ENCODE assay signal across 12 mouse cellular contexts in the genomic region with DNA sequence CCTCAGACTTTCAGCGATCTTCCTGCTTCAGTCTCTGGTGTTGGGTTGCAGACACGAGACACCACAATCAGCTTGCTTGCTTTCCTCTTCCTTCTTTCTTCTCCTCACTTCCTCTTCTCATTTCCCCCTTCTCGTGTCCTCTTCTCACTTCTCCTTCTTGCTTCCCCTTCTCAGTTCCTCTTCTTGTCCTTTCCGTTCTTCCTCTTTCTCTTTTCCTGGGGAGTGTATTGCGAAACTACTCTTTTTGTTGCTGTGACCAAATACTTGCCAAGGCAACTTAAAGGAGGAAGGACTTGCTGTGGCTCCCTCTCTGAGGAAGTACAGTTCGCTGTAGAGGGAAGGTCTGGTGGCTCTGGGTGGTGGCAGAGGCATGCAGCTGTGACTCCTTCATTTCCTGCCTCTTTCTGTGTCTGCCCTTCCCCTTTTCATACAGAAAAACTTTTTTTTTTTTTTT. TPM values are rescaled to one million over a fixed set of nuclear protein-coding genes. Genes with fewer than 3 reads are reported as not detected.
DNase-seq lines count a peak whose midpoint lies in the region; ATAC-seq and TF ChIP-seq lines count a peak whose summit lies in the region.
"Had no signal": no experiment of that assay in that cellular context is flagged by ENCODE, and none has a peak within 500 bp of the region (broad histone marks: within the 10 kb centered on the region; RNA-seq: fewer than 3 reads in every experiment).

No protein-coding gene starts in this region.

- ATAC-seq in heart, embryonic 12.5 days (ENCODE audit: insufficient number of reproducible peaks, low FRiP score), result no peak
- peak; percentile 90 for ATAC-seq in megakaryocyte progenitor cell, adult 5-6 weeks (replicated peaks; ENCODE audit: poor library complexity)
- ATAC-seq: hindbrain, postnatal 0 days had no signal

- WGBS in heart, embryonic 12.5 days, result 49% methylated on average over 6 of the region's 6 CpGs

- TF ChIP-seq CTCF in bone marrow macrophage, adult 2 months (IDR thresholded peaks at IDR 0.05; ENCODE audit: low read depth, low read length), result no peak

- no peak for DNase-seq in heart, adult 9 months (ENCODE audit: low spot score in 2 of 2)
- DNase-seq in B cell, adult 2 months, result peak; percentile 71 to 79
- no peak for DNase-seq in urinary bladder, postnatal 25 days (ENCODE audit: low spot score)
- no peak for DNase-seq in frontal cortex, postnatal 10 days (ENCODE audit: low spot score in 2 of 2)
- no peak for DNase-seq in gastrocnemius, postnatal 4 days (ENCODE audit: low spot score in 2 of 2)
- DNase-seq: cerebellum, adult 18-20 months had no signal

- no peak for TF ChIP-seq POLR2A in bone marrow macrophage, adult 2 months (IDR thresholded peaks at IDR 0.05; ENCODE audit: borderline replicate concordance, low read depth, low read length)

- no peak overlapping the region for H3K4me2 ChIP-seq in heart, embryonic 12.5 days

- H3K4me1 ChIP-seq in heart, embryonic 12.5 days (replicated peaks), result peaks cover 36% of the 10 kb centered on the region
- H3K4me1 ChIP-seq in bone marrow macrophage, adult 2 months (ENCODE audit: control insufficient read depth, insufficient read depth, low read length), result peaks cover 14% of the 10 kb centered on the region

- no peaks in the 10 kb centered on the region for H3K27me3 ChIP-seq in heart, embryonic 12.5 days (replicated peaks)

- H3K4me3 ChIP-seq in heart, embryonic 12.5 days, result no peak overlapping the region
- H3K4me3 ChIP-seq in bone marrow macrophage, adult 2 months (ENCODE audit: insufficient read depth, low read length), result no peak overlapping the region
- H3K4me3 ChIP-seq: erythroblast, embryonic 14.5 days; left cerebral cortex, adult 2 months had no signal

- H3K27ac ChIP-seq in heart, embryonic 12.5 days (ENCODE audit: poor library complexity, severe bottlenecking), result peak overlapping the region; percentile 73
- H3K27ac ChIP-seq in bone marrow macrophage, adult 2 months (ENCODE audit: insufficient read depth, low read depth, low read length), result peak overlapping the region; percentile 95
- H3K27ac ChIP-seq: hindbrain, postnatal 0 days; left cerebral cortex, adult 2 months had no signal

- H3K36me3 ChIP-seq in heart, embryonic 12.5 days, result no peaks in the 10 kb centered on the region

- no peak overlapping the region for H3K9ac ChIP-seq in heart, embryonic 12.5 days

- no peaks in the 10 kb centered on the region for H3K9me3 ChIP-seq in heart, embryonic 12.5 days (replicated peaks)

RNA-seq across cellular contexts. Expression of gene Atp1b3, which starts 35.2 kb away (rescaled TPM):
- 164 and 168 TPM in 2 replicates for polyA plus RNA-seq in heart, embryonic 12.5 days (2016; fragmentation: Nextera tagmentation; extraction: Ambion mirVana)
- 222 and 227 TPM in 2 replicates for polyA plus RNA-seq in bone marrow macrophage, adult 2 months (2012; ENCODE audit: insufficient read depth, insufficient read length, missing spikeins)
- total RNA-seq in megakaryocyte progenitor cell, adult 5-6 weeks (2015), result 206 and 221 TPM in 2 replicates
- 106 and 130 TPM in 2 replicates for total RNA-seq in megakaryocyte progenitor cell, adult 5-6 weeks (2017)
- total RNA-seq in gastrocnemius, postnatal 4 days (2021), result 10 to 100 TPM; 76.5 to 84.8 TPM

Comparison
In these comparisons a context has a peak if more than half of its experiments do, and no peak if none do; other contexts are left out.
1. DNase-seq: peak in B cell, adult 2 months (2 of 2); none in heart, adult 9 months (0 of 2), urinary bladder, postnatal 25 days (single experiment), frontal cortex, postnatal 10 days (0 of 2) and gastrocnemius, postnatal 4 days (0 of 2).